Mouse (Mus musculus) activated CD4-positive, CD25-positive, alpha-beta regulatory T cell, adult 9 weeks (primary cell): ENCODE results near the gene Nlrc5. TPM values are rescaled to one million over a fixed set of nuclear protein-coding genes. Genes with fewer than 3 reads are reported as not detected.

ENCODE experiments used
- polyA plus RNA-seq: library from polyadenylated mRNA; unstranded; fragments of 100-300 nt; shearing (Covaris generic); gene quantifications from one replicate; pipeline ENCODE4 v1.2.1, GENCODE M21; 2017

Nlrc5 gene
- 335 TPM for polyA plus RNA-seq

GRCm38 (mm10) chr8:94433981-94434466 lies at the start of gene Nlrc5:
Gene Nlrc5 (plus strand): TSS chr8:94434356.

GRCm38 (mm10) chr8:94386214-94387026 lies 47.7 kb upstream of the Nlrc5 start, which contains the start of gene Herpud1:
Gene Herpud1 (plus strand): TSS chr8:94386438.

GRCm38 (mm10) chr8:94532873-94533671 lies 98.9 kb downstream of the Nlrc5 start, which contains the start of gene Cpne2:
Gene Cpne2 (plus strand): TSS chr8:94532990.

Other genes with a start within 250 kb of the Nlrc5 start
- gene Nup93, start 219.8 kb upstream of the Nlrc5 start, polyA plus RNA-seq, result 42.7 TPM
- gene Slc12a3, start 105.2 kb upstream of the Nlrc5 start, polyA plus RNA-seq, result 0.17 TPM
- gene Herpud1, start 47.9 kb upstream of the Nlrc5 start, polyA plus RNA-seq, result 147 TPM
- 0.43 TPM for gene Cpne2, start 98.6 kb downstream of the Nlrc5 start, polyA plus RNA-seq
- gene Rspry1, start 167.6 kb downstream of the Nlrc5 start, polyA plus RNA-seq, result 75.5 TPM
- 95.3 TPM for gene Fam192a, start 167.6 kb downstream of the Nlrc5 start, polyA plus RNA-seq
- 29.8 TPM for gene Arl2bp, start 232.2 kb downstream of the Nlrc5 start, polyA plus RNA-seq